Comparison of ENCODE assay signal across 8 mouse cellular contexts in the genomic region with DNA sequence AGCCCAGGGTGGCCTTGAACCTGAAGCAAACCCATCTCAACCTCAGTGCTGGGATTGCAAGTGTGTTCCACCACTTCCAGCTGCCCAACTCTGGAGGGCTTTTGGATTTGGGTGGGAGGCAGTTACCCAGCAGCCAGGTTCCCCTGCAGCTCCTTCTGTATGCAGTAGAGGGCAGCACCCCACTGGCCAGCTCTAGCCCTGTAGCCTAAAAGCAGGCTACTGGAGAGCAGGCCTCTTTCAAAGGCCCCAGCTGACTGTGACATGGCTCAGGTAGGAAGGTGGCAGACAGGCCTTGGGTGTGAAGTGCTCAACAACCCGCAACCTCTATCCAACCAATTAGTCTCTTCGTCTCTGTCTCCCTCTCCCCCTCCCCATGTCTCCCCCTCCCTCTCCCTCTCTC. TPM values are rescaled to one million over a fixed set of nuclear protein-coding genes. Genes with fewer than 3 reads are reported as not detected.
DNase-seq lines count a peak whose midpoint lies in the region; ATAC-seq and TF ChIP-seq lines count a peak whose summit lies in the region.

No protein-coding gene starts in this region.

- no peaks in the 10 kb centered on the region for H3K9me3 ChIP-seq in hindbrain, postnatal 0 days (ENCODE audit: low read length)

- DNase-seq in R1 (ENCODE audit: low read depth, low spot score), result peak; percentile 53
- DNase-seq in c-Kit-positive CD71-negative TER-119-negative erythroid progenitor cells, embryonic 14.5 days (ENCODE audit: low read depth), result peak; percentile 23
- peak; percentile 44 for DNase-seq in forelimb bud, embryonic 11.5 days (ENCODE audit: low read depth, low spot score)
- DNase-seq in hindbrain, postnatal 0 days (ENCODE audit: low spot score), result peak; percentile 71
- DNase-seq in left cerebral cortex, postnatal 14 days (ENCODE audit: low spot score in 2 of 2), result peak; percentile 63 to 64
- peak; percentile 62 to 64 for DNase-seq in right cerebral cortex, postnatal 10 days (ENCODE audit: low spot score in 2 of 2)
- DNase-seq in yolk sac, embryonic 10.5 days (ENCODE audit: low spot score), result peak; percentile 14

- no peak overlapping the region for H3K27ac ChIP-seq in hindbrain, postnatal 0 days

- no peak overlapping the region for H3K9ac ChIP-seq in hindbrain, postnatal 0 days (replicated peaks; ENCODE audit: low read length)

- peak; percentile 71 for ATAC-seq in hindbrain, postnatal 0 days
- ATAC-seq in megakaryocyte-erythroid progenitor cell, adult 5-6 weeks (replicated peaks; ENCODE audit: low FRiP score, low TSS enrichment, poor library complexity, severe bottlenecking), result peak; percentile 93

- TF ChIP-seq CTCF in hindbrain, postnatal 0 days (IDR thresholded peaks at IDR 0.05; ENCODE audit: low read depth), result peak; percentile 88

- no peak overlapping the region for H3K4me2 ChIP-seq in hindbrain, postnatal 0 days (ENCODE audit: low read depth, low read length)

- H3K36me3 ChIP-seq in hindbrain, postnatal 0 days (ENCODE audit: insufficient read depth, low read length), result peaks cover 27% of the 10 kb centered on the region

- 85% methylated on average over 2 of the region's 2 CpGs for WGBS in hindbrain, postnatal 0 days

- H3K4me1 ChIP-seq in hindbrain, postnatal 0 days (ENCODE audit: insufficient read depth, low read length), result no peaks in the 10 kb centered on the region

- no peak overlapping the region for H3K4me3 ChIP-seq in hindbrain, postnatal 0 days (ENCODE audit: low read length)

- no peaks in the 10 kb centered on the region for H3K27me3 ChIP-seq in hindbrain, postnatal 0 days (ENCODE audit: insufficient read depth, low read length)

- intact Hi-C loops in left cerebral cortex, postnatal 14 days (cut with DNase I), result loop anchor here (5.0 kb wide), 1 partner anchor 70 kb away; no protein-coding TSS in a partner anchor

RNA-seq across cellular contexts. Expression of a gene that starts 9.2 kb away (rescaled TPM):
- total RNA-seq in hindbrain, postnatal 0 days (2014; rRNA removed), result 10.5 and 11.5 TPM in 2 replicates
- polyA plus RNA-seq in hindbrain, postnatal 0 days (2015; fragmentation: Nextera tagmentation; extraction: Ambion mirVana), result 8.6 and 9.2 TPM in 2 replicates
- 10 to 100 TPM; 10.3 to 11.1 TPM for total RNA-seq in left cerebral cortex, postnatal 14 days (2021)
- 5.5 and 8.3 TPM in 2 replicates for total RNA-seq in megakaryocyte-erythroid progenitor cell, adult 5-6 weeks (2014; fragmentation: Nextera tagmentation)
- total RNA-seq in megakaryocyte-erythroid progenitor cell, adult 5-6 weeks (2017), result 7.3 and 7.9 TPM in 2 replicates

RNA-seq across cellular contexts. Expression of a gene that starts 9.3 kb away (rescaled TPM):
- total RNA-seq in hindbrain, postnatal 0 days (2014; rRNA removed), result 62.2 and 65.7 TPM in 2 replicates
- 93.8 and 105 TPM in 2 replicates for polyA plus RNA-seq in hindbrain, postnatal 0 days (2015; fragmentation: Nextera tagmentation; extraction: Ambion mirVana)
- 10 to 100 TPM; 56.7 to 60.2 TPM for total RNA-seq in left cerebral cortex, postnatal 14 days (2021)
- 91.3 and 114 TPM in 2 replicates for total RNA-seq in megakaryocyte-erythroid progenitor cell, adult 5-6 weeks (2014; fragmentation: Nextera tagmentation)
- 118 and 166 TPM in 2 replicates for total RNA-seq in megakaryocyte-erythroid progenitor cell, adult 5-6 weeks (2017)

RNA-seq across cellular contexts. Expression of a gene that starts 30.1 kb away (rescaled TPM):
- total RNA-seq in hindbrain, postnatal 0 days (2014; rRNA removed), result 27.7 and 31.1 TPM in 2 replicates
- polyA plus RNA-seq in hindbrain, postnatal 0 days (2015; fragmentation: Nextera tagmentation; extraction: Ambion mirVana), result 22.3 and 22.4 TPM in 2 replicates
- 10 to 100 TPM; 29.8 to 32.2 TPM for total RNA-seq in left cerebral cortex, postnatal 14 days (2021)
- total RNA-seq in megakaryocyte-erythroid progenitor cell, adult 5-6 weeks (2014; fragmentation: Nextera tagmentation), result 33.3 and 51.4 TPM in 2 replicates
- 34.2 and 35.2 TPM in 2 replicates for total RNA-seq in megakaryocyte-erythroid progenitor cell, adult 5-6 weeks (2017)

Comparison
In these comparisons a context has a peak if more than half of its experiments do, and no peak if none do; other contexts are left out.
1. DNase-seq: peak in every context shown above with its lines; median percentile 71 in hindbrain, postnatal 0 days; 64 in left cerebral cortex, postnatal 14 days; 63 in right cerebral cortex, postnatal 10 days; 53 in R1; 44 in forelimb bud, embryonic 11.5 days; 23 in c-Kit-positive CD71-negative TER-119-negative erythroid progenitor cells, embryonic 14.5 days; 14 in yolk sac, embryonic 10.5 days.